Mouse (Mus musculus) heart, embryonic 15.5 days (tissue): ENCODE results near the gene Slc6a11. TPM values are rescaled to one million over a fixed set of nuclear protein-coding genes. Genes with fewer than 3 reads are reported as not detected.
A peak's percentile ranks its signal among the peaks of the same experiment; 100 is the strongest.

ENCODE experiments used
- ATAC-seq: fragments of 200-750 bp; cut with Nextera tagmentation; replicated peaks from 2 replicates; pipeline ENCODE4 v1.8.0; 2017; ENCODE audit warnings: low read depth, moderate TSS enrichment; ENCODE audit not compliant: insufficient number of reproducible peaks, insufficient read depth, low FRiP score
- H3K27ac ChIP-seq: fragments of 300-500 bp; sonication (generic); 2 replicates; pipeline ENCODE4 v1.5.1; 2015; ENCODE audit warnings: mild to moderate bottlenecking, inconsistent platforms
- H3K27me3 ChIP-seq: fragments of 300-500 bp; sonication (generic); 2 replicates; pipeline ENCODE4 v1.6.1; 2015; ENCODE audit warnings: inconsistent platforms
- H3K36me3 ChIP-seq: fragments of 300-500 bp; sonication (generic); 2 replicates; pipeline ENCODE4 v1.6.1; 2015; ENCODE audit warnings: mild to moderate bottlenecking, inconsistent platforms
- H3K4me1 ChIP-seq: fragments of 300-500 bp; sonication (generic); replicated peaks from 2 replicates; pipeline ENCODE4 v1.6.1; 2015; ENCODE audit warnings: inconsistent platforms
- H3K4me2 ChIP-seq: fragments of 300-500 bp; sonication (generic); 2 replicates; pipeline ENCODE4 v1.6.1; 2015; ENCODE audit warnings: inconsistent platforms, mild to moderate bottlenecking, moderate library complexity
- H3K4me3 ChIP-seq: fragments of 300-500 bp; sonication (generic); 2 replicates; pipeline ENCODE4 v1.5.1; 2015; ENCODE audit warnings: mild to moderate bottlenecking, inconsistent platforms
- H3K9ac ChIP-seq: fragments of 300-500 bp; sonication (generic); 2 replicates; pipeline ENCODE4 v1.6.1; 2015; ENCODE audit warnings: mild to moderate bottlenecking, inconsistent platforms
- H3K9me3 ChIP-seq: fragments of 300-500 bp; sonication (generic); replicated peaks from 2 replicates; pipeline ENCODE4 v1.6.1; 2016; ENCODE audit warnings: inconsistent platforms
- WGBS: fragments of 180-500 bp; shearing (Covaris S2); methylation state at CpG from one replicate; pipeline ENCODE4 v1.1.7; 2015; ENCODE audit warnings: mixed read lengths; 5-methylcytosine and 5-hydroxymethylcytosine counted together
- polyA plus RNA-seq: library from polyadenylated mRNA; unstranded; fragments of >200 nt; fragmentation: Nextera tagmentation; extraction: Ambion mirVana; gene quantifications from 2 replicates; pipeline ENCODE4 v1.2.1, GENCODE M21; 2015

The Slc6a11 gene
- polyA plus RNA-seq, 1 experiment from 2014 or later, result 0.05 TPM

DNA sequence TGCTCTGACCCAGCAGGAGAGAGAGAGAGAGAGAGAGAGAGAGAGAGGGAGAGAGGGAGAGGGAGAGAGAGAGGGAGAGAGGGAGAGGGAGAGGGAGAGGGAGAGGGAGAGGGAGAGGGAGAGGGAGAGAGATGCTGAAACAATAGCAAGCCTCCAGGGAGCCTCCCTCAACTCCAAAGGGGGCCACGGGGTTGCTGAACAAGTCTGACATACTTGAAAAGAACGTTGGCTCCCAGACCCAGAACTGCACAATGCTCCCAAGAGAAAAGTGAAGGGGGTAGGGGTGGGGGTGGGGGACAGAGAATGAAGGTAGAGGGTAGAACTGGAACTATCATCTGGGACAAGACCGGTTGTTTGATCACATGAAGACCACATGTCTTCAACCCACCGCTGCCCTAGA, 136.9 kb downstream of the Slc6a11 start:
- no peak overlapping the region for H3K27ac ChIP-seq
- peaks cover 20% of the 10 kb centered on the region for H3K4me1 ChIP-seq
- H3K9me3 ChIP-seq, result no peaks in the 10 kb centered on the region
- H3K4me3 ChIP-seq, result no peak overlapping the region
- H3K36me3 ChIP-seq, result no peaks in the 10 kb centered on the region
- no peak overlapping the region for H3K9ac ChIP-seq
- H3K4me2 ChIP-seq, result no peak overlapping the region
- ATAC-seq, result no peak
- H3K27me3 ChIP-seq, result peaks cover 49% of the 10 kb centered on the region
- WGBS, result 38% methylated on average over 4 of the region's 4 CpGs

DNA sequence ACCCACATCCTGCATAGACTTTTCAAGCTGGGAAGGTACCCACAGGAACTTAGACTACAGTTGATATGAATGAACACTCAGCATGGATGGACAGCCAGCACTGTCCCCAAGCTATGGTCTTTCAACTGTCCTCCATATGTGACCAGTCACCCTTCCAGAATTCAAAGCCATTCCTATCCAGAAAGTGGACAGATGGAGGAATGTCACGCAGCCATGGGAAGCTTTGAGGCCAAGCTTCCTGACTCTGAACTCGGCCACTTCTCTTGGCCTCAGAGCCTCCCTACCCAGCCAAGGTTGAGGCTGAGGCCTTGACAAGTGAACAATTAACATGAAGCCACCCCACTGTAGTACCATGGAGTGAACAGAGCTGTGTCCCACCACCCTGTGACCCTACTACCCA, 138.5 kb downstream of the Slc6a11 start:
- Histone ChIP-seq H3K4me1 (peaks cover 19% of the 10 kb centered on the region), H3K27me3 (peaks cover 63% of the 10 kb centered on the region), H3K4me2 (no peak overlapping the region), H3K9me3 (no peaks in the 10 kb centered on the region), H3K9ac (no peak overlapping the region), H3K36me3 (no peaks in the 10 kb centered on the region), H3K27ac (no peak overlapping the region), H3K4me3 (no peak overlapping the region)
- 71% methylated on average over 2 of the region's 2 CpGs for WGBS
- ATAC-seq, result no peak

DNA sequence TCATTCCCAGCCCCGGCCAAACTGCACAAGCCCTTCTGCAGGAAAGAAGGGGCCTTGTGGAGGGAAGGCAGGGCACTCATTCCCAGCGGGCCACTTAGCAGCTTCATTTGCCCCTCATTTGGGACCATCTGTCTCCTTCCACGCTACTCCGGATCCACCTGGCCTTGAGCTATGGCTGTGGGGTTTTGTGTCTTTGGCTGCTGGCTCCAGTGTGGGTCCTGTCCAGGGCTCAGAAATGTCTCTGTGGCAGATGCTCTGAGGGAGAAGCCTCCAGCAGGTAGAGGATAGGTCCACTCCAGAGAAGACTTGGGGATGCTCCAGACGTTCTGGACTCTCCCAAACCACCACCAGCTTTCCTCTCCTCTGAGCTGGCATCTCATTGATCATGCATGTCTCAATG, 139.8 kb downstream of the Slc6a11 start:
- Histone ChIP-seq H3K27me3 (peaks cover 61% of the 10 kb centered on the region), H3K27ac (no peak overlapping the region), H3K36me3 (no peaks in the 10 kb centered on the region), H3K9me3 (no peaks in the 10 kb centered on the region), H3K4me3 (no peak overlapping the region), H3K4me1 (peaks cover 16% of the 10 kb centered on the region), H3K4me2 (no peak overlapping the region), H3K9ac (no peak overlapping the region)
- WGBS, result 63% methylated on average over 5 of the region's 5 CpGs
- no peak for ATAC-seq

DNA sequence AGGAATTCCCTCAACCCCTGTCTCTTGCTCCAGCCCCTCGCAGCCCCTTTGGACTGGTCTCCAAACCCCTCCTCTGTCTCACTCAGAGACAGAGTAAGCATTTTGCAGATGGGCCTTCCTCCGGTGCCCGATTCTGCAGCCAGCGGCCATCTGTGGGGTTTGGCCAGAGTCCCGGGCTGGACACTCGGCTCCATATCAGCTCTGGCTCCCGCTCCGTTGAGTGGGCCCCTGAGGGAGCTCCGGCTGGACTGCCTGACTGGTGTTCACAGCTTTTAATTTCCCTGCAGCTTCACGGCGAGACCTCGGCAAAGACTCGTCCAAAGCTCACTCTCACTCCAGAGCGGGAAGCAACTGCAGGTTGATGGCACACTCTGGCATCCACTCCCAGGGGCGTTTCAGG, 141.2 kb downstream of the Slc6a11 start:
- 40% methylated on average over 15 of the region's 15 CpGs for WGBS
- Histone ChIP-seq H3K27me3 (peaks cover 70% of the 10 kb centered on the region), H3K36me3 (no peaks in the 10 kb centered on the region), H3K4me2 (no peak overlapping the region), H3K4me1 (peaks cover 16% of the 10 kb centered on the region), H3K9ac (no peak overlapping the region), H3K27ac (no peak overlapping the region), H3K4me3 (no peak overlapping the region), H3K9me3 (no peaks in the 10 kb centered on the region)
- no peak for ATAC-seq

DNA sequence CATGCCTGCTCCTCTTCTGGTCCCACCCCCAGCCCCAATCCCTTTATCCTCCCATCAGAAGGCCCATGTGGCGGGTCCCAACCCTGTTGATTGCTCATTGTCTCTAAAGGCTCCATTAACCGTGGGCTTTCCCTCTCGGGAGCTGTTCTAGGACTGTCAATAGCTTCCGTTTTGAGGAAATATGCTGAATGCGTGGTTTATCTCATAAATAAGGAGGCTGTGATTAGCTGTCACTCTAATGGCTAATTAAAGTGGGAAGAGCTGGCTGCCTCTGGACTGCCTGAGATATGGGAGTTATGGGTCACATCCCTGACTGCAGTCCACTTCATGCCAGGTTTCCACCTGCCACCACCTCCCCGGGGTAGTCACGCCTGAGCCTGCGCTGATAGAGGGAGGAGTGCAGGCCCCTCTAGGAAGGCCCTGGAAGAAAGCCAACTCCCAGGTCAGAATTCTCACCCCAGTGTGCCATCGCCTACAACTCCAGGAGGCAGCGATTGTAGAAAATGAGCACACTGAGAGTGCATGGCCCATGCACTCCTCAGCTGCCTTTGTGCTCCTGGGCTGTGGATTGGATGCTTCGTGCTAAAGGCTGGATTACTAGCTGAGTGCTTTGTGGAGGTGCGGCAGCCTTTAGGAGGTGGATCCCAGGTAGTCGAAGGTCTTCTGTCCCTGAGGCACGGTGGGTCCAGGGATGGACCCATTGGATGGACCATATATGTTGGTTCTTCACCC, 143.1 kb downstream of the Slc6a11 start:
- WGBS, result 37% methylated on average over 14 of the region's 14 CpGs
- peaks cover 16% of the 10 kb centered on the region for H3K4me1 ChIP-seq
- 0 out of 2 replicates have a peak, but pooled peaks have one; percentile 19 for ATAC-seq

DNA sequence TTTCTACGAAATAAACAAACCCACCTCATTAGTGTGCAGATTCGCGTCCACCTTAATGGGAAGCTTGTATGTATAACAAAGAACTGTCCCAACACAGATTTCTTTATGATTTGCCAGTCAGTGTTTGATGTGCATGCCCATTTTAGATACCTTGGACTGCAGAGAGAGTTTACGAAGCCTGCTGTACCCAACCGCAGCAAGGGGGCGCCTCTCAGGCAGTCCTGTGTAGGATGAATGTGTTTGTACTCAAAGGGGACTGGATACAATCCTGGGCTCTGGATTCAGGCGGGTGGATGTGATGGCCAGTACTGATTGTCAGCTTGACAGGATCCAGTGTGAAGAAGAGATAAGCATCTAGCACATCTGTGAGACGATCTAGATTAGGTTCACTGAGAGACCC, 144.8 kb downstream of the Slc6a11 start:
- Histone ChIP-seq H3K4me1 (peaks cover 16% of the 10 kb centered on the region), H3K4me2 (no peak overlapping the region), H3K9ac (no peak overlapping the region), H3K27ac (no peak overlapping the region), H3K9me3 (no peaks in the 10 kb centered on the region), H3K4me3 (no peak overlapping the region), H3K27me3 (peaks cover 73% of the 10 kb centered on the region), H3K36me3 (no peaks in the 10 kb centered on the region)
- WGBS, result 61% methylated on average over 8 of the region's 8 CpGs
- ATAC-seq, result no peak

More for the DNA sequence above, 143.1 kb downstream of the Slc6a11 start:
- Histone ChIP-seq H3K36me3 (no peaks in the 10 kb centered on the region), H3K4me2 (no peak overlapping the region), H3K4me3 (no peak overlapping the region), H3K9ac (no peak overlapping the region), H3K27ac (no peak overlapping the region; the same call in 1 of the 2 replicates), H3K27me3 (peaks cover 71% of the 10 kb centered on the region), H3K9me3 (no peaks in the 10 kb centered on the region)

DNA sequence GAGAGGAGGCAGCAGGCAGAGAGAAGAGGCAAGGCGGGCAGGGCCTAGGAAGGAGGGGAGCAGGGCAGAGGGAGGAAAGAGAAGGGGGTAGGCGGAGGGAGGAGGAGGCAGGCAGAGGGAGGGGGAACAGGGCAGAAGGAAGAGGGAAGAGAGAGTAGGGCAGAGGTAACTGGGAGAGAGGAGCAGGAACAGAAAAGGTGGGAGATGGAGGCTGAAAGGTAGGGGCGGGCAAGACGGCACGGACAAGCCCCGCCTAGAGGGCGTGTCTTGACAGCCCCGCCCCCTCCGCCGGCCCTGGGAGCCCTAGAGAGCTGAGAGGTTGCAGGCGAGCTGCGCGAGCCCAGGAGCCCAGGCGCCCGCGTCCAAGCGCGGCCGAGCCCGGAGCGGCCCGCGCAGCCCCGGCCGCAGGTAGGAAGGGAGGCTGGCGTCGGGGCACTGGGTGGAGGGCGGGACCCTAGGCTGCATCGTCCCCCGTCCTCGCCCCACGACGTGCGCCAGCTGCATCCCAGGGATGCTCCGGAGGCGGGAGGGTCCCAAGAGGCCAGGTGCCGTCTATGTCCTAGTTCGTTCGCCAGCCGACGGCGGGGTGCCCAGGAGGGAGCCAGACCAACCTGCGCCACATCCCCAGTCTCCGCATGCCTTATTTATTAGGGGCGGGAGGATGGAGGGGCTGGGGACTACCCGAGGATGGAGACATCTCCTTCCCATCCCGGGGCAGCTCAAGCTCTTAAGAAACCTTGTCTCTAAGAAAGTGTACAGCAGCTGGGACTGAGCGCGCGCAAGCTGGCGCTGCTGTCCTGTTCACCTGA, 151.6 kb downstream of the Slc6a11 start, which contains the start of gene Slc6a1:
Gene Slc6a1 (plus strand): TSS at position 167 of the 809 bp plus-strand sequence.
- peak; percentile 38; the same call in 1 of the 2 replicates for ATAC-seq
- Histone ChIP-seq H3K9me3 (no peaks in the 10 kb centered on the region), H3K27me3 (peaks cover 83% of the 10 kb centered on the region), H3K4me3 (peak within 1 kb of the TSS; percentile 22; the same call in 1 of the 2 replicates), H3K4me2 (peak within 1 kb of the TSS; percentile 45), H3K9ac (no peak within 1 kb of the TSS), H3K4me1 (peaks cover 2% of the 10 kb centered on the region; the same call in 1 of the 2 replicates), H3K36me3 (no peaks in the 10 kb centered on the region), H3K27ac (no peak within 1 kb of the TSS)
- WGBS, result 3% methylated on average over 34 of the region's 51 CpGs

DNA sequence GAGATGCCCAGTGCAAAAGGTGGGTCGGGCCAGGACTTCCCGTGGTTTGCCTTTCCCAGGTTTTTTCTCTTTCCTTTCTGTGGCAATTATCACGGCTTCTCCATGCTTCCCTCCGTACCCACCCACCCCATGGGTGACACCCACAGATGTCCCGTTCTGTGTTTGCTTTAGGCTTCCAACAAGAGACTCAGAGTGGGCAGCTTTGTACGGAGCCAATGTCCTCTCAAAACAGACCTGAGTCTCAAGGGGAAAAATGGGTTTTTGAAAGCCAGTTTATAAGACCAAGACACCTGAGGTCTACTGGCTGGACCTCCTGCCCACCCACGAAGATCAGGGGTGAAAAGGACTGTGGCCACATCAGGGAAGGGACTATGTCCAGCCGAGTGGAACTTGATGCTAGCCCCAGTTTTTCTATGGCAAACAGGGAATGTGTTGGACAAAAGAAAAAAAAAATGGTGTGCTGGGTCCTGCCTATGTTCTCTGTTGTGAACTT, 152.3 kb downstream of the Slc6a11 start:
- H3K4me2 ChIP-seq, result no peak overlapping the region
- 21% methylated on average over 8 of the region's 8 CpGs for WGBS
- no peak overlapping the region for H3K27ac ChIP-seq
- peaks cover 2% of the 10 kb centered on the region; the same call in 1 of the 2 replicates for H3K4me1 ChIP-seq
- H3K27me3 ChIP-seq, result peaks cover 89% of the 10 kb centered on the region
- H3K4me3 ChIP-seq, result no peak overlapping the region
- H3K36me3 ChIP-seq, result no peaks in the 10 kb centered on the region
- ATAC-seq, result no peak
- H3K9ac ChIP-seq, result no peak overlapping the region
- H3K9me3 ChIP-seq, result no peaks in the 10 kb centered on the region

DNA sequence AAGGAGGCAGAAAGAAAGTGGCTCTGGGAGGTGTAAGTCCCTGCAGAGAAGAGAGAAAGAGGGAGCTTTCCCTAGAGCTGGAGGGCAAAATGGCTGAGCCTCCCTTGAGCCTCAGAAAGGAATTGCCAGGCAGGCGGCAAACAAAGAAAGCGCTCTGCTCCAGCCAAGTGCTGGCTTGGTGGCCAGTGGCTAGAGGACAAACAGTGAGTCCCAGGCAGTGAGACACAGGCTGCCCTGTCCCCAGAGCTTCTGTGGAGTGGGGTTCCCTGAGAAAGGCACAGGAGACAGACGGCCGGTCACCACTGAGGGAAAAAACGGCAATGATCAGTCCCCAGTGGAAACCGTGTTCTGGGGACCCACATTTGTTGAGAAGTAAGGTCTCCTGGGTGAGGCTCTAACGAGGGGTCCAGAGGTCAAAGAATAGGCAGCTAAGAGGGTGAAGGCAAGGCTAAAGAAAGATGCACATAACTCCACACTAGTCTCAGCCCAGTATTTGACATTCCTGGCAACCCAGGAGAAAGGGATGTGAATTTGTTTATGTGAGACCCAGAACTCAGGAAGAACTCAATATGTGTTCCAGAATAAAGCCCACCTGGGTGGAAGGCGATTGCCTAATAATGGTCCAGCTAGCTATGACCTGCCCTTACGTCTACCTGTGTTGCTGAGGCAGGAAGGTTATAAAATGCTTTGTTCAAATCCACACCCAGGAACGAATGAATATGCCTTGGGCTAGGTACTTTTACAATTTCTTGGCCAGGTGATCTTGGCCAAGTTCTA, 153.1 kb downstream of the Slc6a11 start:
- Histone ChIP-seq H3K9ac (no peak overlapping the region), H3K4me1 (peaks cover 2% of the 10 kb centered on the region; the same call in 1 of the 2 replicates), H3K27me3 (peaks cover 91% of the 10 kb centered on the region), H3K4me2 (no peak overlapping the region), H3K27ac (no peak overlapping the region), H3K9me3 (no peaks in the 10 kb centered on the region), H3K4me3 (no peak overlapping the region), H3K36me3 (no peaks in the 10 kb centered on the region)
- WGBS, result 54% methylated on average over 10 of the region's 10 CpGs
- no peak for ATAC-seq

DNA sequence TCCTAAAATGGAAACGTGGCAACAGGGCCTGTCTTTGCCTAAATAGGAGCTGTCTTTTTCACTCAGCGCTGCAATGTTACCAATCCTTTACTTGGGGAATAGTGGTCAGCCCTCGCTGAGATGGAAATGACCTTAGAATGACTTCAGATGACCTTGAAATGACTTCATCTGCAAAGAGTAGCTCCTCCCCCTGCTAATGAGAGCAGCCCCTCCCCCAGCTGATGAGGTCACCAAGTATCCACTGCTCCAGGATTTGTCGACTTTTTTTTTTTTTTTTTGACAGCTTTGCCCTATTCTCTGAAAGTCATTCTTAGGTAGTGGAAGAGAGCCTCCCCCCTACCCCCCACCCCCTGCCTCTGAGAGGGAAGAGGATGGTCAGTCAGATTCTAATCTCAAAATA, 154.4 kb downstream of the Slc6a11 start:
- 29% methylated on average over 4 of the region's 4 CpGs for WGBS
- Histone ChIP-seq H3K36me3 (no peaks in the 10 kb centered on the region), H3K4me3 (no peak overlapping the region), H3K27ac (no peak overlapping the region), H3K4me1 (peaks cover 2% of the 10 kb centered on the region; the same call in 1 of the 2 replicates), H3K4me2 (no peak overlapping the region), H3K27me3 (peaks cover 94% of the 10 kb centered on the region), H3K9me3 (no peaks in the 10 kb centered on the region), H3K9ac (no peak overlapping the region)
- ATAC-seq, result no peak

DNA sequence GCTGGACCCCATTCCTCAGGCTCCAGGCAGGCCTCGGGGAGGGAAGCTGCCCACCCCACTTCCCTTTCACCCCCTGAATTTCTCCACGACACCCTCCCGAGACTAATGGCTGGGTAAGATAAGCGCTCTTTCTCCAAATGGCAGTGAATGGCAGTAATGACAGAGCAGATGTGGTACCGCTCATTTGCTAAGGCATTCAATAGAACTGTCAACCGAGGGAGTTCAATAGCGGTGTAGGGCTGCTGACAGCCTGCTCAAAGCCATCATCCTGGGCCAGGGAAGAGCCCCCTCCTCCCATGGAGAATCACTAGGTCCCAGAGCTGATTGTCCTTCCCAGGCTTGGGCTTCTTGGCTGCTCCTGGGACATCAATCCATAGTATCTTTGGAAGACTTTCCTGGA, 158.1 kb downstream of the Slc6a11 start:
- Histone ChIP-seq H3K27ac (no peak overlapping the region), H3K9ac (no peak overlapping the region), H3K27me3 (peaks cover 84% of the 10 kb centered on the region), H3K4me3 (no peak overlapping the region), H3K4me1 (no peaks in the 10 kb centered on the region), H3K9me3 (no peaks in the 10 kb centered on the region), H3K4me2 (no peak overlapping the region), H3K36me3 (no peaks in the 10 kb centered on the region)
- no peak for ATAC-seq
- WGBS, result 32% methylated on average over 7 of the region's 7 CpGs
